Mouse (Mus musculus): Measurements from ENCODE around the gene Cd79a.

GRCm38 (mm10) chr7:24902630-24903443 is 5.7 kb downstream of the Cd79a start, which contains the start of gene Arhgef1:
- TF ChIP-seq EP300 (optimal IDR thresholded peaks at IDR 0.05) (no peak), CTCF (IDR thresholded peaks at IDR 0.05; ENCODE audit: low read depth) (peak; percentile 1; the same call in 1 of the 2 replicates)

Data from stomach, postnatal 0 days (tissue).